Mouse (Mus musculus) stomach, postnatal 0 days (tissue): ENCODE results near the gene Bmp2k.

Experiments used
- CTCF ChIP-seq: IDR thresholded peaks from 2 replicates; pipeline ENCODE4 v1.5.1; 2016; ENCODE audit warnings: antibody characterized with exemption, low read depth, mild to moderate bottlenecking, moderate library complexity
- EP300 ChIP-seq: optimal IDR thresholded peaks from 2 replicates; pipeline ENCODE3; 2016; ENCODE audit warnings: antibody characterized with exemption

DNA sequence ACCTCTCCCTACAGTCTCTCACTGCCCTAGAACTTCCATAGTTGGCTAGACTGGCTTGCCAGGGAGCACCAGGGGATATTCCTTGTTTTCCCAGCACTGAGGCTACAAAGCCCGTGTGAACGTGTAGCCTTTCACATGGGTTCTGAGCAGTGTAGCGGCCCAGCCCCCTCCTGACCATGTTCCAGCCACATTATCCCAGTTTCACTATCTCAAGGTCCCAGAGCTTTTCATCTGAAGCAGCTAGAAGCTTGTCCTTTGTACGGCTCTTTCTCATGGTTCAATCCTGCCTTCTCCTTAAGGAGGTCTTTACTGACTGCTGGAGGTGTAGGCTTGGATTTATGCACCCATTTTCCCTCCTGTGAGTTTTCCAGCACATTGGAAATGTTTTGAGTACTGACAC is 87.1 kb downstream of the Bmp2k start:
- TF ChIP-seq EP300, result no peak
- TF ChIP-seq CTCF, result no peak
